Mouse (Mus musculus): ENCODE results near the gene Phactr1. TPM values are rescaled to one million over a fixed set of nuclear protein-coding genes. Genes with fewer than 3 reads are reported as not detected.

The Phactr1 gene
- total and polyA plus RNA-seq, 3 experiments, result not detected

- Histone ChIP-seq H3K9ac (ENCODE audit: control insufficient read depth, low read depth, low read length, poor library complexity, severe bottlenecking) (no peak overlapping the region), H3K36me3 (ENCODE audit: control insufficient read depth in 1 of 2, insufficient read depth in 2 of 2, low read length in 2 of 2) (no peaks in the 10 kb centered on the region), H3K4me3 (ENCODE audit: control insufficient read depth in 1 of 2, insufficient read depth in 1 of 2, low read depth in 2 of 2, low read length in 2 of 2) (no peak overlapping the region), H3K4me1 (ENCODE audit: control insufficient read depth in 1 of 2, insufficient read depth in 2 of 2, low read length in 2 of 2) (no peaks in the 10 kb centered on the region), H3K79me2 (ENCODE audit: control insufficient read depth, insufficient read depth, low read length, poor library complexity) (no peaks in the 10 kb centered on the region), H3K27ac (ENCODE audit: control insufficient read depth, low read depth, low read length) (no peak overlapping the region), H3K27me3 (ENCODE audit: control insufficient read depth in 1 of 2, insufficient read depth in 2 of 2, low read length in 2 of 2) (no peaks in the 10 kb centered on the region; a peak in 1 of 4 replicates), H3K9me3 (replicated peaks; ENCODE audit: insufficient read depth, low read length) (no peaks in the 10 kb centered on the region)
- TF ChIP-seq E2F4 (IDR thresholded peaks at IDR 0.05; ENCODE audit: borderline replicate concordance, low read depth, low read length), result no peak
- TF ChIP-seq GATA1 (IDR thresholded peaks at IDR 0.05; ENCODE audit: low read depth, low read length), result no peak
- TF ChIP-seq POLR2A (IDR thresholded peaks at IDR 0.05; ENCODE audit: control insufficient read depth in 1 of 2, insufficient read depth in 1 of 2, low read depth in 1 of 2, low read length in 2 of 2, poor library complexity in 1 of 2), result no peak
- no peak for TF ChIP-seq ZC3H11A (IDR thresholded peaks at IDR 0.05; ENCODE audit: low read depth, low read length)
- no peak for TF ChIP-seq POLR2AphosphoS5 (IDR thresholded peaks at IDR 0.05; ENCODE audit: borderline replicate concordance, low read depth, low read length)
- TF ChIP-seq CHD2 (IDR thresholded peaks at IDR 0.05; ENCODE audit: low read length), result no peak
- no peak for TF ChIP-seq JUND (IDR thresholded peaks at IDR 0.05; ENCODE audit: low read depth, low read length)
- no peak for TF ChIP-seq USF2 (IDR thresholded peaks at IDR 0.05; ENCODE audit: borderline replicate concordance in 1 of 2, insufficient read depth in 1 of 2, low read depth in 1 of 2, low read length in 2 of 2)
- TF ChIP-seq USF1 (IDR thresholded peaks at IDR 0.05; ENCODE audit: low read depth, low read length), result no peak
- no peak for TF ChIP-seq GABPA (IDR thresholded peaks at IDR 0.05; ENCODE audit: low read depth, low read length)
- TF ChIP-seq SIN3A (IDR thresholded peaks at IDR 0.05; ENCODE audit: low read length), result no peak
- no peak for DNase-seq (ENCODE audit: low read depth, low spot score)
These were observed 432.7 kb downstream of the Phactr1 start for GRCm38 (mm10) chr13:43113141-43113540.

- no peak for TF ChIP-seq ZNF384 (IDR thresholded peaks at IDR 0.05; ENCODE audit: low read depth, low read length)
- no peak for TF ChIP-seq MEF2A (IDR thresholded peaks at IDR 0.05; ENCODE audit: extremely low read depth, insufficient replicate concordance, low read depth, low read length, poor library complexity, severe bottlenecking)
- TF ChIP-seq CTCF (IDR thresholded peaks at IDR 0.05 in 2 of 3, conservative IDR thresholded peaks at IDR 0.05 in 1 of 3; ENCODE audit: control insufficient read depth in 1 of 3, insufficient read depth in 1 of 3, low read depth in 2 of 3, low read length in 3 of 3, poor library complexity in 1 of 3, severe bottlenecking in 1 of 3), result no peak
- no peak for TF ChIP-seq MYC (IDR thresholded peaks at IDR 0.05; ENCODE audit: low read depth, low read length)
- no peak for TF ChIP-seq JUND (IDR thresholded peaks at IDR 0.05; ENCODE audit: low read depth, low read length)
- TF ChIP-seq RAD21 (IDR thresholded peaks at IDR 0.05; ENCODE audit: low read depth, low read length), result no peak
- no peak for TF ChIP-seq USF1 (IDR thresholded peaks at IDR 0.05; ENCODE audit: low read depth, low read length)
- no peak for TF ChIP-seq MAZ (IDR thresholded peaks at IDR 0.05; ENCODE audit: low read depth, low read length)
- no peak for TF ChIP-seq HCFC1 (IDR thresholded peaks at IDR 0.05; ENCODE audit: low read depth, low read length)
- TF ChIP-seq GABPA (IDR thresholded peaks at IDR 0.05; ENCODE audit: low read depth, low read length), result no peak
- no peak for TF ChIP-seq ELF1 (IDR thresholded peaks at IDR 0.05; ENCODE audit: low read depth, low read length)
- no peak for TF ChIP-seq CHD2 (IDR thresholded peaks at IDR 0.05; ENCODE audit: low read length)
- TF ChIP-seq ETS1 (IDR thresholded peaks at IDR 0.05; ENCODE audit: low read depth, low read length), result no peak
- no peak for TF ChIP-seq TCF12 (IDR thresholded peaks at IDR 0.05; ENCODE audit: low read depth, low read length)
- no peak for TF ChIP-seq KAT2A (conservative IDR thresholded peaks at IDR 0.05; ENCODE audit: low read depth, low read length)
- Histone ChIP-seq H3K9ac (ENCODE audit: control insufficient read depth, low read depth, low read length, poor library complexity, severe bottlenecking) (no peak overlapping the region), H3K4me3 (ENCODE audit: control insufficient read depth in 1 of 2, insufficient read depth in 1 of 2, low read depth in 2 of 2, low read length in 2 of 2) (no peak overlapping the region)
These were observed 442.1 kb downstream of the Phactr1 start for GRCm38 (mm10) chr13:43122306-43123070.

More at GRCm38 (mm10) chr13:43122306-43123070, 442.1 kb downstream of the Phactr1 start:
- no peaks in the 10 kb centered on the region for H3K9me3 ChIP-seq (replicated peaks; ENCODE audit: insufficient read depth, low read length)
- no peak overlapping the region for H3K27ac ChIP-seq (ENCODE audit: control insufficient read depth, low read depth, low read length)
- no peaks in the 10 kb centered on the region; a peak in 1 of 4 replicates for H3K27me3 ChIP-seq (ENCODE audit: control insufficient read depth in 1 of 2, insufficient read depth in 2 of 2, low read length in 2 of 2)
- no peak for DNase-seq (ENCODE audit: low read depth, low spot score)
- no peaks in the 10 kb centered on the region for H3K79me2 ChIP-seq (ENCODE audit: control insufficient read depth, insufficient read depth, low read length, poor library complexity)
- no peaks in the 10 kb centered on the region for H3K4me1 ChIP-seq (ENCODE audit: control insufficient read depth in 1 of 2, insufficient read depth in 2 of 2, low read length in 2 of 2)
- H3K36me3 ChIP-seq (ENCODE audit: control insufficient read depth in 1 of 2, insufficient read depth in 2 of 2, low read length in 2 of 2), result no peaks in the 10 kb centered on the region
